Mouse (Mus musculus) kidney, embryonic 14.5 days (tissue): ENCODE data around the gene Schip1. TPM values are rescaled to one million over a fixed set of nuclear protein-coding genes. Genes with fewer than 3 reads are reported as not detected.

Experiments used
- ATAC-seq: fragments of 200-750 bp; cut with Nextera tagmentation; 2 replicates; pipeline ENCODE4 v1.8.0; 2017; ENCODE audit warnings: moderate number of reproducible peaks, mild to moderate bottlenecking, moderate TSS enrichment, moderate library complexity; ENCODE audit not compliant: low FRiP score, low TSS enrichment
- H3K27ac ChIP-seq: fragments of 300-500 bp; sonication (generic); 2 replicates; pipeline ENCODE4 v1.5.1; 2014; ENCODE audit warnings: low read depth, mild to moderate bottlenecking, low read length, moderate library complexity, mixed read lengths
- H3K27me3 ChIP-seq: fragments of 300-500 bp; sonication (generic); 2 replicates; pipeline ENCODE4 v1.6.1; 2014; ENCODE audit warnings: mild to moderate bottlenecking, low read length; ENCODE audit not compliant: control insufficient read depth, insufficient read depth
- H3K36me3 ChIP-seq: fragments of 300-500 bp; sonication (generic); 2 replicates; pipeline ENCODE4 v1.6.1; 2014; ENCODE audit warnings: low read length, mixed read lengths; ENCODE audit not compliant: control insufficient read depth, insufficient read depth
- H3K4me1 ChIP-seq: fragments of 300-500 bp; sonication (generic); 2 replicates; pipeline ENCODE4 v1.6.1; 2014; ENCODE audit warnings: low read length, mixed read lengths; ENCODE audit not compliant: control insufficient read depth, insufficient read depth
- H3K4me2 ChIP-seq: fragments of 300-500 bp; sonication (generic); replicated peaks from 2 replicates; pipeline ENCODE4 v1.6.1; 2014; ENCODE audit warnings: low read depth, mild to moderate bottlenecking, low read length
- H3K4me3 ChIP-seq: fragments of 300-500 bp; sonication (generic); 2 replicates; pipeline ENCODE4 v1.5.1; 2014; ENCODE audit warnings: mild to moderate bottlenecking, low read length
- H3K9ac ChIP-seq: fragments of 300-500 bp; sonication (generic); 2 replicates; pipeline ENCODE4 v1.6.1; 2014; ENCODE audit warnings: low read depth, mild to moderate bottlenecking, low read length, moderate library complexity
- H3K9me3 ChIP-seq: fragments of 300-500 bp; sonication (generic); 2 replicates; pipeline ENCODE4 v1.6.1; 2016; ENCODE audit warnings: low read length; ENCODE audit not compliant: control insufficient read depth
- WGBS: fragments of 180-500 bp; shearing (Covaris S2); extraction: QIAGEN DNeasy Blood & Tissue Kit; methylation state at CpG from one replicate; pipeline ENCODE4 v1.1.7; 2014; 5-methylcytosine and 5-hydroxymethylcytosine counted together
- polyA plus RNA-seq: library from polyadenylated mRNA; unstranded; fragments of >200 nt; fragmentation: Nextera tagmentation; extraction: Ambion mirVana; gene quantifications from 2 replicates; pipeline ENCODE4 v1.2.1, GENCODE M21; 2014

Schip1 gene
- polyA plus RNA-seq, 1 experiment from 2014 or later, result 50.1 TPM

DNA sequence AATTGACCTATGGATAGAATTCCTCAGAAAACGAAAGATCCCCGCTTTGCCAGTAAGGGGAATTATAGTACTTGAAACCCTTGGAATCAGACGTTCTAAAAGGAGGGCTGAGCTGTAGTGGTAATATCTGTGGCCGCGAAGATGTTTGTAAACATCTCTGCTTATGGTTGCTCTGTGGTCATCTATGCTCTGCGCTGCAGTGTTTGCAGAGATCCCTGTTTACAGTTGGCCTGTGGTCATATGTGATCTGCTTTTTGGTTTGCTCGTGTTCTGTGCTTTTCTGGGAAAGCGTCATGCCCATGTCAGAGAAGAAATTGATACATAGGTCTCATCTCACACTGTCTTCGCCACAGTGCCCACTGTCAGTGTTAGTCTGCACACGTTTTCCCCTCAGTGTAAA is 528.0 kb downstream of the Schip1 start:
- Histone ChIP-seq H3K4me2 (no peak overlapping the region), H3K9ac (no peak overlapping the region), H3K27ac (no peak overlapping the region), H3K36me3 (no peaks in the 10 kb centered on the region), H3K9me3 (no peaks in the 10 kb centered on the region), H3K27me3 (no peaks in the 10 kb centered on the region), H3K4me3 (no peak overlapping the region), H3K4me1 (peaks cover 16% of the 10 kb centered on the region; the same call in 1 of the 2 replicates)
- ATAC-seq, result no peak
- WGBS, result 58% methylated on average over 10 of the region's 10 CpGs

DNA sequence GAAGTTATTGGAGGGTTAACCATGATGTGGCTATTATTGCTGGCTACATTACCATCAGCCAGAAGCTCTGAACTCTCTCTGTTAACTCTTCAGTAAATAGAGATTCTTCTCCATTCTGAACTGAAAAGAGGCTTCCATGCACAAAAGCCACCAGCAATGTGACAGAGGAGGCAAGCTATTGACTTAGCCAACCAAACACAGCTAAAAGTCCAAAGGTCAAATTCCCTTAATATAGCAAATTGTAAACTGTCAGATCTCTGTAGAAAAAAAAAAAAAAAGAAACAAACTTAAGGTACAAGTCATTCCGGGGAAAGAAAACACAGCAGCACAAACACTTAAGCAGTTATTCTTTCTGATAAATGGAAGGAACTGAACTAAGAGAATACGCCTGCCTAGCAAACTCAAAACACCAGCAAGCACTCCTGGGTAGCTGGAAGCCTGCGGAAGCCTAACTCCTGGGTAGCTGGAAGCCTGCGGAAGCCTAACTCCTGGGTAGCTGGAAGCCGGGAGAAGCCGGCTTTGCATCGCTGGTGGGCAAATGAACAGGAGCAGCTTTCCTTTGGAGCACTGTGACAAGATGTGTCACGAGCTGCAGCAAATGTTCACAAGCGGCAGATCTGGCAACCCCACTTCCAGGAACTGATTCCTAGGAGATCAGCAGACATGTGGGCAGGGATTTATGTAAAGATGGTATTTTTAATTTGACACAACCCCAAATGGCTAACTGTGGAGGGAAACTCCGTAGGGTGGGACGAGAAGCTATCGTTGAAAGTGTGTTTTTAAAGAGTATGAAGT is 528.7 kb downstream of the Schip1 start:
- Histone ChIP-seq H3K4me2 (no peak overlapping the region), H3K9ac (no peak overlapping the region), H3K27me3 (no peaks in the 10 kb centered on the region), H3K4me3 (no peak overlapping the region), H3K9me3 (no peaks in the 10 kb centered on the region), H3K36me3 (no peaks in the 10 kb centered on the region), H3K27ac (no peak overlapping the region), H3K4me1 (0 out of 2 replicates have a peak, but pooled peaks cover 16% of the 10 kb centered on the region)
- no peak for ATAC-seq
- 74% methylated on average over 12 of the region's 12 CpGs for WGBS

- Histone ChIP-seq H3K4me1 (0 out of 2 replicates have a peak, but pooled peaks cover 13% of the 10 kb centered on the region), H3K4me3 (no peak overlapping the region), H3K27me3 (no peaks in the 10 kb centered on the region), H3K9me3 (no peaks in the 10 kb centered on the region), H3K4me2 (no peak overlapping the region), H3K9ac (no peak overlapping the region), H3K36me3 (no peaks in the 10 kb centered on the region), H3K27ac (no peak overlapping the region)
- ATAC-seq, result no peak
- WGBS, result 59% methylated on average over 10 of the region's 10 CpGs
Measured at GRCm38 (mm10) chr3:68595316-68595925, 530.8 kb downstream of the Schip1 start.

DNA sequence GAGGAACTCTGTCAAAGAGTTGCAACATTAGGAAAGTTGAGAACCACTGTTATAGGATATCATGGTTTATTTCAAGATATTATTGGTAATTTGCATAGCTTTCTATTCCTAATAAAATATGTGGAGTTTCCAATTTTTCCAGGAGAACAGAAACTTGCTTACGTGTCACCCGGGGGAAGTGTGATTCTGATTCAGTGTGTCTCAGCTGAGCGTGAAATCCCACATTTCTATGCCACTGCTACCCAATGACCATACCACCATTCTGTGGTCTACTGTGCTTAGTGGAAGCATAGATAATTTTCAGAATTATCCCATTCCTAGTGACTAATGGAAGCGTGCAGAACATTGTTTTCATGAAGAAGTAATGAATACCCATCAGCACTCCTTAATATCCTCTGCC is 532.3 kb downstream of the Schip1 start:
- H3K4me1 ChIP-seq, result 0 out of 2 replicates have a peak, but pooled peaks cover 13% of the 10 kb centered on the region
- no peak overlapping the region for H3K4me2 ChIP-seq
- no peak for ATAC-seq
- WGBS, result 94% methylated on average over 4 of the region's 4 CpGs
- no peak overlapping the region for H3K9ac ChIP-seq
- no peaks in the 10 kb centered on the region for H3K36me3 ChIP-seq
- H3K27ac ChIP-seq, result no peak overlapping the region
- H3K4me3 ChIP-seq, result no peak overlapping the region
- no peaks in the 10 kb centered on the region for H3K9me3 ChIP-seq
- no peaks in the 10 kb centered on the region for H3K27me3 ChIP-seq

DNA sequence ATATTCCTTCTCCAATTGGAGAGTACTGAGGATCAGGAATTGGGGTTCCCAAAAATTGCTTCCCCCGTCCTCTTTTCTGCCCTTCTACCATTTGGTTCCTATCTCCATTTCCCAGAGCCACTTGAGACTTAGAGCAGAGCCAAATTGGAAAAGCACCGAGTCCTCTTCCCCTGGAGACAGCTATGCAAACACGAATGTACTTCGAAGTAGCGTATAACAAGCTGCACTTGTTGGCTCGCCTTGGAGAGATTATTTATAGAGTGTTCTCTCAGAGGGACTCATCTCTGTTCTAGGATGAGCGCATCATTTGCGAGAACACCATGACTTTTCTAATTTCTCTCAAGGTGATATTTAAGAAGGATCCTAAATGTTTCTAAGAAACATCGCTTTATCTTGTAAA is 538.3 kb downstream of the Schip1 start:
- H3K36me3 ChIP-seq, result no peaks in the 10 kb centered on the region
- WGBS, result 88% methylated on average over 9 of the region's 9 CpGs
- no peaks in the 10 kb centered on the region for H3K27me3 ChIP-seq
- ATAC-seq, result no peak
- H3K4me3 ChIP-seq, result no peak overlapping the region
- H3K4me1 ChIP-seq, result 0 out of 2 replicates have a peak, but pooled peaks cover 2% of the 10 kb centered on the region
- H3K9me3 ChIP-seq, result no peaks in the 10 kb centered on the region
- H3K4me2 ChIP-seq, result no peak overlapping the region
- no peak overlapping the region for H3K9ac ChIP-seq
- H3K27ac ChIP-seq, result no peak overlapping the region

DNA sequence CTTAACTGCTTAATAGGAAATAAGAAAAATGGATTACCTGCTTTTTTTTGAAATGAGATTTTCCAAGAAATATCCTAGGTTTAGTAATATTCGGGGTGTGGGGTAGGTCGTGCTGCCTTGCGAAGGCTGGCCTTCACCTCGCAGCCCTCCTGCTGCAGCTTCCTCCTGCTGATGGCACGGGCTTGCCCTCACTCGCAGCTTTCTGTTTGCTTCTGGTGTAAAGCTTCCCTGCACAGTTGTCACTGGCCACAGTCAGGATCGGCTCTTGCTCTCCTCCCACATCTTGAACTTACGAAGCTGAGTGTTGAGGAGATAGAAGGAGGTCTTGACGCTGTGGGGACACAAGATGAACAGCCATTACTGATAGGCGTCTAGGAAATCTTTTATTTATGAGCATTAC is 539.9 kb downstream of the Schip1 start:
- no peaks in the 10 kb centered on the region for H3K9me3 ChIP-seq
- 65% methylated on average over 10 of the region's 10 CpGs for WGBS
- no peaks in the 10 kb centered on the region for H3K27me3 ChIP-seq
- ATAC-seq, result no peak
- H3K4me2 ChIP-seq, result no peak overlapping the region
- H3K9ac ChIP-seq, result no peak overlapping the region
- no peak overlapping the region for H3K27ac ChIP-seq
- H3K4me1 ChIP-seq, result 0 out of 2 replicates have a peak, but pooled peaks cover 2% of the 10 kb centered on the region
- no peaks in the 10 kb centered on the region for H3K36me3 ChIP-seq
- no peak overlapping the region for H3K4me3 ChIP-seq

- H3K9ac ChIP-seq, result no peak overlapping the region
- no peaks in the 10 kb centered on the region for H3K36me3 ChIP-seq
- H3K4me1 ChIP-seq, result peaks cover 7% of the 10 kb centered on the region; the same call in 1 of the 2 replicates
- ATAC-seq, result no peak
- WGBS, result 82% methylated on average over 10 of the region's 10 CpGs
- H3K4me3 ChIP-seq, result no peak overlapping the region
- H3K9me3 ChIP-seq, result no peaks in the 10 kb centered on the region
- H3K4me2 ChIP-seq, result no peak overlapping the region
- no peak overlapping the region for H3K27ac ChIP-seq
- H3K27me3 ChIP-seq, result no peaks in the 10 kb centered on the region
Measured at GRCm38 (mm10) chr3:68604962-68605361, 540.4 kb downstream of the Schip1 start.

DNA sequence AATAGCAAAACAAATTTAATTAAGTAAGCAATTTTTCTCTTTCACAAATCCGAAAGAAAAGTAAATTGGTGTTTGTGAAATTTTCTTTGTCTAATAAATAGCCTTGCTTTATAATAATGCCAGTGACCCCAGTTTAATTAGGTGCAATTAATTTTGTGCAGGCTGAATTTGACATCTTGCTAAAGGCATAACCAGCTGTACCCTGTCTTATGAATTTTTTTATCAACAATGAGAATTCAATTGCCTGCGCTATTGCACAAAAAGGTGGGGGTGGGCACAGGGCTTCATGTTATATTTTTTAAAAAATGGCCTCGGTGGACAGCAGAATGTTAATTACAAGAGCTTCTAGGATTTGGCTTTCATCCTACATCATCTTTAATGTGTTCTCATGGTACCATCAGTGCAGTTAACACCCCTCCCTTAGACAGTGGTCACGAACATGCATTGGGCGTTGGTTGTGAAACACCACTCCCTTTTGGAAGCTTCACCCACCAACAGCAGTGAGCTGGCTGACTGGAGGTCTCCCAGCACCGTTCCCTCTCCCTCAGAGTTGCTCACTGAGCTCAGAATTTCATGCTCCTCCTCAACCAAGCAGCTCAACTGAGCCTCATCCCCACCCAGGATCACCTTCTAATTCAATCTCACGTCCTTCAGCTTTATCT is 541.5 kb downstream of the Schip1 start:
- Histone ChIP-seq H3K9ac (no peak overlapping the region), H3K27me3 (no peaks in the 10 kb centered on the region), H3K4me1 (peaks cover 14% of the 10 kb centered on the region; the same call in 1 of the 2 replicates), H3K27ac (no peak overlapping the region), H3K36me3 (no peaks in the 10 kb centered on the region), H3K9me3 (no peaks in the 10 kb centered on the region), H3K4me3 (no peak overlapping the region), H3K4me2 (no peak overlapping the region)
- ATAC-seq, result no peak
- WGBS, result 79% methylated on average over 7 of the region's 7 CpGs

DNA sequence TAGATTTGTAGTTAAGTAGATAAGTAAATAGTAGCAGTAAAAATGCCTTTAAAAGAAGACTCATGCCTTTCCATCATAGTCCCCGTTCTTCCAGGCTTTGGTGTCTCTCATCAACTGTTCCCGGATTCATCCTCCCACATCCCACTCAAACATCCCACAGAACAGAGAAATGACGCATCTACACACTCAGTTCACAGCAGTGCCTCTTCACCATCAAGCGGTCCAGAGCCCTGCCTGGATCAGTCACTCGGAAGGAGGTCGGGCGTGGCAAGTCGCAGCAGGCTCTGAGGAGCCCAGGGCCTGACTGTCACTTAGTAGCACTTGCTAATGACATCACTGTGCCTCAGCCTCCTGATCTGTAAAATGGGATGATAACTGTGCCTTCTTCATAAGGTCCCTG is 542.1 kb downstream of the Schip1 start:
- no peak overlapping the region for H3K27ac ChIP-seq
- H3K9ac ChIP-seq, result no peak overlapping the region
- WGBS, result 84% methylated on average over 8 of the region's 8 CpGs
- H3K4me1 ChIP-seq, result peaks cover 14% of the 10 kb centered on the region; the same call in 1 of the 2 replicates
- no peaks in the 10 kb centered on the region for H3K36me3 ChIP-seq
- H3K9me3 ChIP-seq, result no peaks in the 10 kb centered on the region
- no peaks in the 10 kb centered on the region for H3K27me3 ChIP-seq
- no peak overlapping the region for H3K4me3 ChIP-seq
- no peak overlapping the region for H3K4me2 ChIP-seq
- no peak for ATAC-seq
